Mouse (Mus musculus): ENCODE results near the gene Notch3.
"Not testable (repeated sequence)": the region's sequence is repeated elsewhere in the genome, so short reads cannot be mapped to it uniquely, and the experiment has no call there.

Gene Notch3

GRCm38 (mm10) chr17:32166687-32167086 is at the start of gene Notch3:
TSS of gene Notch3 (minus strand) at chr17:32166852.
- peak; percentile 80 for DNase-seq (ENCODE audit: low spot score)

- not testable (repeated sequence) for DNase-seq (ENCODE audit: low spot score)
Observed at GRCm38 (mm10) chr17:32215587-32215986, 48.9 kb upstream of the Notch3 start.

GRCm38 (mm10) chr17:32211554-32211953 is 44.9 kb upstream of the Notch3 start:
- not testable (repeated sequence) for DNase-seq (ENCODE audit: low spot score)

- peak; percentile 82 for DNase-seq (ENCODE audit: low spot score)
Observed at GRCm38 (mm10) chr17:32209752-32210151, 43.1 kb upstream of the Notch3 start.

DNA sequence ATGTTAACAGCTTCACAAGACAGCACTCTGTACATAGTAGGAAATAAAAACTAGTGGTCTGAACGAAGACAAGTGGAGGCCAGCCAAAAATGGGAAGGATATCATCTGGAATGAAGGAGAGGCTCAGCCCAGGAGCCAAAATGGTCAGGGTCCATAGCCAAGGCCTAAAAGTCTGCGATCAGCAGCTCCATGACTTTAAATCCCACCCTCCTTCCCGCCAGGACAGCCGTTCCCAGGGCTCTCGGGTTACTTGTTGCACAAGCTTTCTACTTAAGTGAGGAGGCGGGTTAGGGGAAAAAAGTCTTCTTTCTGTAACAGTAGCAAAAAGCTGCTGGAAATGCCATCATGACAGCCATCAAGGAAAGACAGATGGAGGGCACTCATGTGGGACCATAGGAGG is 42.5 kb upstream of the Notch3 start:
- DNase-seq (ENCODE audit: low spot score) = no peak

DNA sequence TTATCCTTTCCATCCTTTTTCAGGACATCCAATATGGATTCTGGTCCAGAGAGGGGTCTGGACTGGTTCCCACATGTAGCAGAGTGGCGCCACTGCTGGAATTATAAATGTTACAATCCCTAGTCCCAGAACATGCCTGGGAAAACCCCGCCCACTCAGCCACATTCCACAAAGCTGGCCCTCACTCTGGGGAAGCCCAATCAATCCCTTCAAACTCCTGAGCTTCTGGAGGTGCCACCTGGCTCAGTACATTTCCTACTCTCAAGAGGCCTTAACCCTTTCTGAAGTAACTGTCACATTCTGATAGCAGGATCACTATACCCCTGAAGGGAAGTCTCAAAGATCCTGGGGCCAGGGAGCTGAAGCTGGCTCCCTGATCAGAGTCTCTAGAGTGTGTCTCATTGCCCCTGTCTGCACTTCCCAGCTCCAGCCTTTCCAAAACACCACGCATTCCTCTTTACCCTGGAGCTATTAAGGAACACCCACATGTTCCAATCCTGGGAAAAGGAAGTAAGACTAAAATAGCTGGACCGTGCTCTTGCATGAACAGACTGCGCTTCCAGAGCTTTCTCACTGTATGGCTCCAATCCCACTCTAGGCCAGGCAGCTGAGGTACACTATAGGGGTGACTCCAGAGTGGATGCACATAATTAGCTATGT is 41.1 kb upstream of the Notch3 start:
- DNase-seq (ENCODE audit: low spot score) = no peak

GRCm38 (mm10) chr17:32205345-32205744 is 38.7 kb upstream of the Notch3 start:
- DNase-seq (ENCODE audit: low spot score) = no peak

- DNase-seq (ENCODE audit: low spot score) = no peak
Observed at GRCm38 (mm10) chr17:32202972-32203371, 36.3 kb upstream of the Notch3 start.

DNA sequence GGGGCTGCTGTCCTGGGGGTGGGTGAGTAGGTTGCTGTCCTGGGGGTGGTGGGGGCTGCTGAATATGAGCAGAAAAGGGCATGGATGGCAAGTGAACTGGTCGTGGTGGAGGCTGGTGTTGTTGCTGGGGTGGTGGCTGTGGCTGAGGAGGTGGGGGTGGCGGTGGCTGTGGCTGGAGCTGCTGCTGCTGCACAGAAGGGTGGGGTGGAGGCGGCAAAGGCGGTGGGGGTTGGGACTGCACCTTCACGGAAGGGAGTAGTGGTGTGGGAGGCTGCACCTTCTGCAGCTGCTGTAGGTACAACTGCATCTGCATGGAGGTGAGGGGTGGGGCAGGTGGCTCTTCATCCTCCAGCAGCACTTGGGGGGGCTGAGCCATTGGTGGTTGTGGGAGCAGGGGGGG is 34.4 kb upstream of the Notch3 start:
- no peak for DNase-seq (ENCODE audit: low spot score)

DNA sequence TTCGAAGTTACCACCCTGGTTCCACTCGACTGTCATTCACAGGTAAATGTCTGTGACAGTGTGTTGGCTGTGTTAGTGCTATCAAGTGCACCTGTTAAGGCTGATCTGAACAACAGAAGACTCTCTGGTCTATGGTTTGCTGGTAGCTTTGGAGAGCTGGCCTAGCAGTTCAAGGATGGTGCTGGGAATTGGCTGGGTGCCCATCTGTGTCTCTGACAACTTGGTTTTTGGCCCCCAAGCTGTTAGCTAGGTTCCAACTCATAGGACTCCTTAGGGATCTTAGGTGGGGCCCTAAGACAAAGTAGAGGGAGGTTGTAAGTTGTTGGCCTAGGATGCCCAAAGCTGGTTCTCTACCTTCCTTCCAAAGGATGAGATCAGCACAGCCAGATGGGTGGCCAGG is 33.1 kb upstream of the Notch3 start:
- no peak for DNase-seq (ENCODE audit: low spot score)

GRCm38 (mm10) chr17:32197156-32197555 is 30.5 kb upstream of the Notch3 start:
- DNase-seq (ENCODE audit: low spot score) = no peak

DNA sequence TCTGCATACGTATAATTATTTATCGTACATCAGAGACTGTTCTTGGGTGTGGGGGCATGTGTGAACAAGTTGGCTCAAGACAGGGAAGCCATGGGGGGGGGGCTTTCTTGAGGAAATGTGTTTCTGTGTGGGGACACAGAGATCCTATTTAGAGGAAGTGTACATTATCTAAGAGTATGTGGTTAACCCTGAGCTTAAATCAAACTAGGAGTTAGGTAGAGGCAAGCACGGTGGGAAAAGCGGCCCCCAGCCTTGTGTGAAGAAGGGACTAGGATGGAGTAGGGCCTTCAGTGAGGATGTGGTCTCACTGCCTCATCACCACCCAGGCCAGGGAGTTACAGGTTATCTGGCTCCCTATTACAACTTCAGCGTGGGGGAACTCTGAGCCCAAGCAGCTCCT is 29.1 kb upstream of the Notch3 start:
- DNase-seq (ENCODE audit: low spot score) = no peak

DNA sequence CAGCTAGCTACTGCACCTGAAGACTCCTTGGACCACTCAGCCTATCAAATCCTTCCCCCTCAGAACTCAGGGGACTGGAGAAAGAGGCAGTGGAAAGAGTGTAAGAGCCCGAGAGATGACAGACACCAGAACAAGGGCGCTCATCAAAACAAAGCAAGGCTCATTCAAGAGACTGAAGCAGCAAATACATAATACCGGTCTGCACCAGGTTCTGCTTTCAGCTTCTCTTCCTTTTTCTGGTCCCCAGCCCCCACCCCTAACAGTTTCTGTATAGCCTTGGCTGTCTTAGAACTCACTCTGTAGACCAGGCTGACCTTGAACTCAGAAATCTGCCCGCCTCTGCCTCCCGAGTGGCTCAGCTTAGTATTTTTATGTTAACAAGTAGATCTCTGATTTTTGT is 26.4 kb upstream of the Notch3 start:
- no peak for DNase-seq (ENCODE audit: low spot score)

DNA sequence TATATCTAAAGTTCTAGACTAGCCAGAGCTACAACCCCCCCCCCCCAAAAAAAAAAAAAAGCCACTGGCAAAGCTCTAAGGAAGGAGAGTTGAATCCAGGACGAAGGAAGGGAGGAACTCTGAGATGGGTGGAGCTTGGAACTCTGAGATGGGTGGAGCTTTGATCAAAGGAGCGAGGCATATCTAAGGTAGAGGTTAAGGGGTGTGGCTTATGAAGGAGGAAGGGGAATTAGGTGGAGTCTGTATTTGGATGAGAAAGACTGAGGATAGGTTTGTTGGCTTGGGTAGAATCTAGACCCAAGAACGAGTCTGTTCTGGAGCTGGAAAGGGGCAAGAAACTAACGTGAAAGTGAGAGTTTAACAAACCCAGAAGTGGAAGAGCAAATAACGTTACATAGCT is 23.2 kb upstream of the Notch3 start:
- DNase-seq (ENCODE audit: low spot score) = no peak

DNA sequence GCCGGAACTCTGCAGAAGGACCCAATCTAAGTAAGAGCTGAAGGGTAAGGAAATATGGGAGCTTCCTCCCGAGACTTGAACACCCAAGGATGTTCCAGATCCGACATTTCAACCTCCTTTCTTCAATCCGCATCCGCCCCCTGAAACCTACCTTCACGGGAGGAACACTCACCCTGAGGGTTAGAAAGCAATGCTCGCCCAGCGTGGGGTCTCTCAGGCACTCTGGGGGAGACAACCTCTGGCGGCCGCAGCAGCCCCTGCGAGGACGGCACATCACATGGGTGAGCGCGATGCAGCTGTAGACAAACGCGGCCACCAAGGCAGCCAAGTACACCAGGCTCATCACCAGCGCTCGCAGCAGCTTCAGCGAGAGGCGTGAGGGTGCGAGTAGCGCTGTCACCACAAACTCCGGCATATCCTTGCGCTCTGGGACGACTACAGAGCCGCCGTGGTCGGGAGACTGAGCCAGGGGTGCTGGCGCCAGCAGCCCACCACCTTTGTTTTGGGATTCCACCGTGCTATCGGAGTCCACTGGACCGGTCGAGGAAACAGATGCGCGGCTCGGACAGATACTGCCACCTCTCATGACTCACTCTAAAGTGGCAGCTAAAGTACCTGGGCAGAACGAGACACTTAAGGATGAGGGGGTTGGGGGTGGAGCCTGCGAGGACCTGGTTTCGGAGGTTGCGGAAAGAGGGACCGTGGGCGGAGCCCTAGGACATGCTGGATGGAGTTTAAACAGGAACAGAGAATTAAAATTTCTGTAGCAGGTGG is 22.4 kb upstream of the Notch3 start, which contains the start of gene Ephx3:
Gene Ephx3 (minus strand): TSS at position 687 of the 774 bp plus-strand sequence.
- DNase-seq (ENCODE audit: low spot score) = no peak

GRCm38 (mm10) chr17:32183017-32183416 is 16.4 kb upstream of the Notch3 start:
- no peak for DNase-seq (ENCODE audit: low spot score)

- no peak for DNase-seq (ENCODE audit: low spot score)
Observed at GRCm38 (mm10) chr17:32179621-32180491, 13.2 kb upstream of the Notch3 start.

GRCm38 (mm10) chr17:32176919-32177318 is 10.3 kb upstream of the Notch3 start:
- no peak for DNase-seq (ENCODE audit: low spot score)

- peak; percentile 79 for DNase-seq (ENCODE audit: low spot score)
Observed at GRCm38 (mm10) chr17:32173166-32173565, 6.5 kb upstream of the Notch3 start.

DNA sequence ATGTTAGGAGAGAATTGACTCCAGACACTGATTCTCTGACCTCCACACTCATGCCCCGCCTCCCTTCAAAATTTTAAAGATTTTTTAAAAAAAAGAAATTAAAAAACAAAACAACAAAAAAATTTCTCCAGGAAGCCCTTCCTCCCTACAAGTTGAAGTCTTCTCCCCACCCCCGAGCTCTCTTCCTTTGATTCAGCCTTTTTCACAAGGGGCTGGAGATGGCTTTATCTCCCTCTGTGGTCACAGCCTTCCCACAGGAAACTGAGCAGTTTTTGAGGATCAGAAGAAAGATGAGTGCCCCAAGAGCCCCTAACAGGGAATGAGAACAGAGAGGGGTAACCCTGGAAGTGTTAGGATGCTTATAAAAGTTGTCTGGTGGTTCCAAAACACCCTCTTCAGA is 5.8 kb upstream of the Notch3 start:
- no peak for DNase-seq (ENCODE audit: low spot score)

- DNase-seq (ENCODE audit: low spot score) = no peak
Observed at GRCm38 (mm10) chr17:32169518-32170225, 3.0 kb upstream of the Notch3 start.
